Mouse (Mus musculus) G1E (cell line): ENCODE data around the gene Akr1b3.
"Not testable (repeated sequence)": the region's sequence is repeated elsewhere in the genome, so short reads cannot be mapped to it uniquely, and the experiment has no call there.

ENCODE experiments used
- CTCF ChIP-seq: IDR thresholded peaks from 2 replicates; pipeline ENCODE4 v1.5.1; 2012; ENCODE audit warnings: low read depth, low read length, inconsistent platforms, mixed read lengths
- GATA1 ChIP-seq: IDR thresholded peaks from 2 replicates; pipeline ENCODE4 v1.6.1; 2012; ENCODE audit warnings: borderline replicate concordance, low read length, inconsistent platforms, mixed read lengths
- POLR2AphosphoS5 ChIP-seq: IDR thresholded peaks from 2 replicates; pipeline ENCODE4 v1.6.1; 2012; ENCODE audit warnings: low read depth, low read length, inconsistent platforms; ENCODE audit not compliant: insufficient replicate concordance
- TAL1 ChIP-seq: conservative IDR thresholded peaks from 2 replicates; pipeline ENCODE4 v1.6.1; 2012; ENCODE audit warnings: low read depth, low read length, inconsistent platforms, mixed read lengths

DNA sequence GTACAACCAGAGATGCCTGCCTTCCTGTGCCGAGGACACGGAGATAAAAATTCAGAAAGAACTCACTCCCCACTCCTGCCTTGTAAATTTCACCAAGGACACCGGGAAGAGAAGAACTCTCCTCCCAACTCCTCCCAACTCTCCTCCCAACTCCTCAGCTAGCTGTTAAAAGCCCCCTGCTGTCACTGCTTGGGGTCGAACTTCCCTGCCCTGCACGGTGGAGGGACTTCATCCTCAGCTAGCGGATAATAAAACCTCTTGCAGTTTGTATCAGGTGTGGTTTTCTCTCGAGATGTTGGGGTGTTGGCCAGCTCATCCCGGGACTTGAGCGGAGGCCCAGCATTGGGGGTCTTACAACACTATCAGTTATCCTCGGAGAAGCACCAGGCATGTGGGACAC, 34.2 kb upstream of the Akr1b3 start:
- TF ChIP-seq CTCF, GATA1, TAL1, POLR2AphosphoS5: not testable (repeated sequence)
